Mouse (Mus musculus): Measurements from ENCODE around the gene Slc40a1.
A peak's percentile ranks its signal among the peaks of the same experiment; 100 is the strongest.

The Slc40a1 gene

GRCm38 (mm10) chr1:45883378-45883777 is 42.9 kb downstream of the Slc40a1 start:
- DNase-seq (ENCODE audit: low read depth), result no peak

GRCm38 (mm10) chr1:45882076-45882475 is 44.2 kb downstream of the Slc40a1 start:
- DNase-seq (ENCODE audit: low read depth), result no peak

- DNase-seq (ENCODE audit: low read depth), result no peak
Observed at GRCm38 (mm10) chr1:45881228-45881832, 45.0 kb downstream of the Slc40a1 start.

- no peak for DNase-seq (ENCODE audit: low read depth)
Observed at GRCm38 (mm10) chr1:45877463-45877862, 48.9 kb downstream of the Slc40a1 start.

GRCm38 (mm10) chr1:45876450-45877198 is 49.7 kb downstream of the Slc40a1 start:
- no peak for DNase-seq (ENCODE audit: low read depth)

GRCm38 (mm10) chr1:45875640-45876039 is 50.7 kb downstream of the Slc40a1 start:
- no peak for DNase-seq (ENCODE audit: low read depth)

GRCm38 (mm10) chr1:45873250-45873649 is 53.1 kb downstream of the Slc40a1 start:
- DNase-seq (ENCODE audit: low read depth), result peak; percentile 19

- no peak for DNase-seq (ENCODE audit: low read depth)
Observed at GRCm38 (mm10) chr1:45868479-45869137, 57.7 kb downstream of the Slc40a1 start.

- DNase-seq (ENCODE audit: low read depth), result no peak
Observed at GRCm38 (mm10) chr1:45868050-45868449, 58.3 kb downstream of the Slc40a1 start.

GRCm38 (mm10) chr1:45866288-45867018 is 59.9 kb downstream of the Slc40a1 start:
- DNase-seq (ENCODE audit: low read depth), result no peak

- no peak for DNase-seq (ENCODE audit: low read depth)
Observed at GRCm38 (mm10) chr1:45865727-45866126, 60.6 kb downstream of the Slc40a1 start.

- no peak for DNase-seq (ENCODE audit: low read depth)
Observed at GRCm38 (mm10) chr1:45865316-45865715, 61.0 kb downstream of the Slc40a1 start.

GRCm38 (mm10) chr1:45864564-45865014 is 61.7 kb downstream of the Slc40a1 start:
- DNase-seq (ENCODE audit: low read depth), result peak; percentile 71

- no peak for DNase-seq (ENCODE audit: low read depth)
Observed at GRCm38 (mm10) chr1:45863641-45864040, 62.7 kb downstream of the Slc40a1 start.

GRCm38 (mm10) chr1:45861162-45861561 is 65.2 kb downstream of the Slc40a1 start:
- DNase-seq (ENCODE audit: low read depth), result no peak

- peak; percentile 65 for DNase-seq (ENCODE audit: low read depth)
Observed at GRCm38 (mm10) chr1:45860349-45860748, 66.0 kb downstream of the Slc40a1 start.
